Mouse (Mus musculus): ENCODE results near the gene Atp5j. TPM values are rescaled to one million over a fixed set of nuclear protein-coding genes. Genes with fewer than 3 reads are reported as not detected.

The Atp5j gene
- total RNA-seq (2022): 100 to 1,000 TPM; 299 to 394 (median 366) TPM

- DNase-seq (ENCODE audit: low spot score in 2 of 2): peak; percentile 67 to 86
These were observed at the start of gene Atp5j for GRCm38 (mm10) chr16:84835441-84835822. Gene Atp5j, minus strand, starts transcription at chr16:84835625.

- no peak for DNase-seq (ENCODE audit: low spot score in 2 of 2)
These were observed 49.1 kb upstream of the Atp5j start for GRCm38 (mm10) chr16:84884572-84884971.

DNA sequence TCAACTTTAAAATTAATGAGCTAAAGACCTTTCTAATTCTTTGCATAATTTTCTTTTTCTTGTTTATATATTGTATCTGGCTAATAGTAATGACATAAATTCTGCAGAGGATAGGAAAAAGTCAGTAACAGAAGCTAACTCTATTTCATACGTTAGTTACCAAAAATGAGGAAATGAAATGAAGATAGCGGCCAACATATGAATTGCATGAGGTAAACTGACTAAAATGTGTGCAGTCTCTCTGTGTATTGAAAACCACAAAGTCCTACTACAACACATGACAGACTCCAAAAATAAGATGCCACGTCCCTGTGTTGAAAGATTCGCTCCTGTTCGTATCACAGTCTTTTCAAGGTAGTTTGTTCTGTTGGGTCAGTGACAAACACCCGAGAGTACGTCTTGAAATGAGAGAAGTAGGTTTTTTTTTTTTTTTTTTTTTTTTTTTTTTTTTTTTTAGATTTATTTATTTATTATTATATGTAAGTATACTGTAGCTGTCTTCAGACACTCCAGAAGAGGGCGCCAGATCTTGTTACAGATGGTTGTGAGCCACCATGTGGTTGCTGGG, 46.4 kb upstream of the Atp5j start:
- DNase-seq (ENCODE audit: low spot score in 2 of 2): no peak

- no peak for DNase-seq (ENCODE audit: low spot score in 2 of 2)
These were observed 45.7 kb upstream of the Atp5j start for GRCm38 (mm10) chr16:84881168-84881567.

GRCm38 (mm10) chr16:84879146-84879545, 43.7 kb upstream of the Atp5j start:
- peak in 1 of 2 experiments; percentile 42 for DNase-seq (ENCODE audit: low spot score in 2 of 2)

DNA sequence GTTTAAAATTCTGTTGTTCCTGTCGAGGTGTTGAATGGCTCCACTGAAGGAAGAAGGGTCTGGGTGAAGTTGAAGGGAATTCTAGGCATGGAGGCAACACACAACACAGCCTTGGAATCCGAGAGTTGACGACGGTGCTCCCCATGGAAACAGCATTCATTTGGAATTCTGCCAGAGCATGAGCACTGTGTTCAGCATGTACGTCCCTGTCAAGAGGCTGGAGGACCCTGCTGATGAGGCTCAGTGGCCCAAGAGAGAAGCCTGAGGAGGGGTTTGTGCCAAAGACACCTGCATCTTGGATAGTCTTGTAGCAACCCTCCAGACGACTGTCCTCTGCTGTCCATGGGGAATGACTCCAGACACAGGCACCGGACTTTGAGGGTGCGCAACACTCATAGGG, 40.7 kb upstream of the Atp5j start:
- no peak for DNase-seq (ENCODE audit: low spot score in 2 of 2)

DNA sequence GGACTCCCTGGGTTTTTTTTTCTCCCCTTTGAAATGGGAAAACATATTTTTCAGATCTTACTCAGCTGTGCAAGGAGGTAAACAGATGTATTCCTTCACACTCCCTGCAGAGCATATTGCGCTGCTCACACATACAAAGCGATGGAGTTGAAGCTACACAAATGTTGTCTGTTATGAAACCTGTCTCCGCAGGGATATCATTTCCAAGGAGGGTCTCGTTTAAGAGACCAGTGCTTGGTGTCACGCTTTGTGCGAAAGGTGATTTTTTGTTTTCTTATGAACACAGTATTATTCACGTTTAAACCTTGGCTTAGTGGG, 40.3 kb upstream of the Atp5j start:
- DNase-seq (ENCODE audit: low spot score in 2 of 2): peak; percentile 10 to 33

- peak; percentile 9 to 35 for DNase-seq (ENCODE audit: low spot score in 2 of 2)
These were observed 39.7 kb upstream of the Atp5j start for GRCm38 (mm10) chr16:84875012-84875717.

DNA sequence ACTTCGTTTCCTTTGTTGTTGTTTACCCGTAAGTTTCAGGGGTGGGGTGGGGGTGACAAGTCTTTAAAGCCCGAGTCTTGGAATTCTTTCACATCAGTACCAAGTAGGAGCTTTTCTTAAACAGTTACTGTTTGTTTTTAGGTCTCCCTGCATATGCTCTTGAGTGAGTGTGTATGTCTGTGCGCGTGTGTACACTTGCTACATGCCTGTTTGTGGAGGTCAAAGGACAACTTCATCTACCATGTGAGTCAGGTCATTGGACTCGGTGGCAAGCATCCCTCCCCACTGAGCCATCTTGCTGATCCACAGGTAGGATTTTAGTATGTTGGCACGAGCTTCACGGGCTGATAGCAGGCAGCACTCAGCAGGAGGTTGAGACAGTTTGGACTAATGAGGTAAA, 38.4 kb upstream of the Atp5j start:
- DNase-seq (ENCODE audit: low spot score in 2 of 2): no peak

DNA sequence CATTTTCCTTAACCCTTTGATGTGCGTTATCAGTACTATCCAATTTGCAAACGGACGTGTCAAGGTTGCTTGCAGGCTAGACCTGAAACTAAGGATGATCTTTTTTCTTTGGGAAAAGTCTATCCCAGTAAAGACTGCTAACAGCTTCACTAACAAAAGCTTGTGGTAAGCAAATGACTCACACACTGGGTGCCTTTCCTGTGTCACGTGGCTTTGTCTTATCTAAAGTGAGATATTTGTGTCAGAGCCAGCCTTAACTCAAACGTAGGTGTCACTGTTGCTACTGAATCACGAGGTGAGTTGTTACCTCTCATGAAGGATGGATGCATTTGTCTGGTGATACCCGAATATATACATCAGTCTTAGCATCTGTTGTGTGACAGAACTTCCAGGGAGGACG, 29.2 kb upstream of the Atp5j start:
- DNase-seq (ENCODE audit: low spot score in 2 of 2): no peak

DNA sequence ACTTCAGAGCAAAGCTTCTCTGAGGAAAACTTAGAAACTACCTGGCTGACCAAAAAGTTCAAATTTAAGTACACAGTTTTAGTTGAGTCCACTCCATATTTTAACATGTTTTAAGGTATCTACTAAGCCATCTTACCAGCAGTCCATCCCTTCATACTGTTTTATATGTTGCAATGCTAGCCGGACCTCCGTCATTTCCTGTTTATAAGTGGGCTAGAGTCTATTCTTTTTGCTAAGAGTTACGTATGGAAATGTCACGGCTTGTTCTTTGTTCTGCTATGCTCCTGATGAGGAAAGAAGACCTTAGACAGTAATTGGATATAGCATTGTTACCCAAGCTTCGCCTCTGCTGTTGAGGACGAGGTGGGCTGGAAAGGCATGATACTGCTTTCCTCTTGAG, 18.1 kb upstream of the Atp5j start:
- DNase-seq (ENCODE audit: low spot score in 2 of 2): no peak

- DNase-seq (ENCODE audit: low spot score in 2 of 2): no peak
These were observed 3.2 kb upstream of the Atp5j start for GRCm38 (mm10) chr16:84838576-84838975.

DNA sequence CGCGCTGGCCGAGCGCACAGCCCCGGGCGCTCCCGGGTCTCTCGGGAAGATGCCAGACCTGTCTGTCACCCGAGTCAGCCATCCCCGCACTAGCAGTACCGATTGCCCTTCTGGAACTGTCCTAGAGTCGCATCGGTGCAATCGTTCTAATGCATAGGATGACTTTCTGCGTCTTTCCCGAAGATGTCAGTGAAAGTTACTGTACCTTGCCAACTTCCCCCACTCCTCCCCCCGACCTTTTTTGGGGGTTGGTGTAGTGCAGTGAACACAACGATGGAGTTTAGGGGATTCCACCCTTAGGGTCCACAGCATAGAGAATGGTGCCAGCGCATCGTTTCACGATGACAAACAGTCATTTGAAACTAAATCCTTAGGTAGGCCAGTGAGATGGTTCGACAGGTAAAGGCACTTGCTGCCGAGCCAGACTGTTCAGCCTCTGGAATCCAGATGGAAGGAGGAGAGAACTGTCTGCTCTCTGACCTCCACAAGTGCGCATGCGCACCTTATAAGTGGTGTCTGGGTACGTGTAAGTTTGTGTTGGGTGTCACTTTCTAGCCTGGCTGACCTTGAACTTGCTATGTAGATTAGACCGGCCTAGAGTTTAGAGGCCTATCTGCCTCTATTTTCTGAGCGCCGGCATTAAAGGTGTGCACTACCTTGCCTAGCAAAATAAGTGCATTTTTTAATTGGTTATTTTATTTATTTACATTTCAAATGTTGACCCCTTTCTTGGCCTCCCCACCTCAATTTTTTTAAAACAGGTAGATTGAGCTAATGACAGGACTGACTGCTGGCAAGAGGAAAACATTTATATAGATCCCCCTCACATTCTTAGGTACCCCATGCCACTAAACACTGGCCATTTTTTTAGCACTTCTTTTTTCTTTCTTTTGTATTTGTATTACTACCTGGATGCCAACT, 658 bp upstream of the Atp5j start:
- DNase-seq (ENCODE audit: low spot score in 2 of 2): peak; percentile 13 to 40

GRCm38 (mm10) chr16:84834745-84835440, 532 bp downstream of the Atp5j start, which contains the start of gene Gabpa:
Gene Gabpa, plus strand, starts transcription at chr16:84834925.
- peak; percentile 78 to 95 for DNase-seq (ENCODE audit: low spot score in 2 of 2)

GRCm38 (mm10) chr16:84834344-84834743, 1.1 kb downstream of the Atp5j start:
- no peak for DNase-seq (ENCODE audit: low spot score in 2 of 2)

- DNase-seq (ENCODE audit: low spot score in 2 of 2): no peak
These were observed 2.7 kb downstream of the Atp5j start for GRCm38 (mm10) chr16:84832736-84833135.

- DNase-seq (ENCODE audit: low spot score in 2 of 2): no peak
These were observed 3.7 kb downstream of the Atp5j start for GRCm38 (mm10) chr16:84831696-84832095.

DNA sequence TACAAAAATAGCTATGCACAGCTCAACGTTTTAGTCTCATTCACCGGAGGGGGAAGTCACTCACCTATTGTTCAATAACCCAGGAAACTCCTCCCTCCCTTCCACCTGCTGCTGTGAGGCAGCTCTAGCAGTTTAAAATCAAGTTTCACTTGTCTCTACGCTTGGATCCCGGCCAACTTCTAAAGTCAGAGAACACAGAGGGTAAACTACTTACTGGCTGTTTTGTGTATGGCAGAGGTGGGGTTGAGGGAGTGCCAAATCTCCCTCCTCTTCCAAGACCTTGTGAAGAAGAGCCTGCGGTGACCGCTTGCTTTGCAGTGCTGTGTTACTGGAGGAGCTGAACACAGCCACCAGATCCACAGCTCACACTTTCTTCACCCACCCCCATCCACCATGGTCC, 10.4 kb downstream of the Atp5j start:
- DNase-seq (ENCODE audit: low spot score in 2 of 2): no peak

DNA sequence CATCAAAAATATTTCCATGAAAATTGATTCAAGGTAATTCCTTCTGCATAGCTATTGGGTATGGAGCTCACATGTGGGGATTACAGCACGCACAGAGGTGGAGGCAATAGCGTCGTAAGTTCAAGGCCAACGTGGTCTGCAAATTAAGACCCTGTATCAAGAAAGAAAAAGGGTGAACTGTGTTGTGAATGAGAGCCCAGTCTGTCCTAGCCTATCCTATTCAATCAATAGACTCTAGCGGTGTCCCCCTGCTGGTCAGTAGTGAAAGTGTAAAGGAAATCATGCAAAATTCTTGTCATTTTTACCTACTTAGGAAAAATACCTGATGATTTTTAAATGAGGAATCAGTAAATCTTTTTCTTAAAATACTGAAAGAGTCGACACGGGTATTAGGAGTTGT, 18.0 kb downstream of the Atp5j start:
- DNase-seq (ENCODE audit: low spot score in 2 of 2): no peak

DNA sequence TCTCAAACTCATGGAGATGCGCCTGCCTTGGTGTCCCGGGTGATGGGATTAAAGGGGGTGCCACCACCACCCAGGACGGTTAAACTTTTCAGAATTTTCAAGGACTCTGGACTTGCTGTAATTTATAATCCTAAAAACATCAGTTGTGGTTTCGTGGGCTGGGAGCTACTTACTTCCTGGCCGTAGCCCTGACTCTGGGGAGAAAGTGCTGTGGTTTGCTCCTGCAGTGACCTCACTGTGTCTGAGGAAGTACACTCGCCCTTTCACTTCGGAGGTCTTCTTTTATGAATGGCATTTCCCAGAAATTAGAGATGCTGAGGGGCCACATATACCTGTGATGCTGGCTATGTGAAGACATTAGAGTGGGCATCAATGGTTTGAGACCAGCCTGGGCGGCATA, 20.9 kb downstream of the Atp5j start:
- no peak for DNase-seq (ENCODE audit: low spot score in 2 of 2)

DNA sequence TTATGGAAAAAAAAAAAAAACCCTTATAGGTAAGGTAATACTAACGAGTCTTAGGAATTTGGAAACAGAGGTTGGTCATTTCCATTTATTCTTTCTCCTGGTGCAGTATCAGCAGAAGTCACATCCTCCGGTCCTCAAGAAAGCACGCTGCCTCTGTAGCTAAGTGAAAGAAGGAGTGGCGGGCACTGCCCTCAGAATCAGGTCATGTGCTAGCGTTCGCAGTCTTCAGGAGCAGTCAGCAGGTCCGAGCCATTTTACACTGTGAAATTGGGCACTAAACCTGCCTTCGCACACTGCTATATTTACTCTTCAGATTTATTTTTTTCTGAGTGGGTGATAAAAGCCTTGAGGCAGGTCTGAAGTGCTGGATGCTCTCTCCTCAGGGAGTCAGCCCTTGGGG, 21.6 kb downstream of the Atp5j start:
- DNase-seq (ENCODE audit: low spot score in 2 of 2): no peak

- no peak for DNase-seq (ENCODE audit: low spot score in 2 of 2)
These were observed 25.2 kb downstream of the Atp5j start for GRCm38 (mm10) chr16:84810254-84810653.
